Mouse (Mus musculus) layer of hippocampus, adult 18-20 months (tissue): ENCODE data around the gene Lpp. TPM values are rescaled to one million over a fixed set of nuclear protein-coding genes. Genes with fewer than 3 reads are reported as not detected.

Experiments
- DNase-seq, 2 experiments: peaks; one replicate each; pipeline ENCODE4 v3.0.0; 2022; ENCODE audit warnings: low spot score in 2 of 2
- total RNA-seq, 2 experiments: library from RNA; stranded (reverse); gene quantifications; 2 replicates each; pipeline ENCODE4 v1.2.3; 2021

Lpp gene
- total RNA-seq, 2 experiments from 2014 or later, result 7.5 to 7.8 TPM

GRCm38 (mm10) chr16:24791387-24791786, 398.1 kb downstream of the Lpp start:
- no peak for DNase-seq

GRCm38 (mm10) chr16:24791984-24792383, 398.7 kb downstream of the Lpp start:
- no peak for DNase-seq

GRCm38 (mm10) chr16:24792836-24793235, 399.5 kb downstream of the Lpp start:
- DNase-seq, result no peak

DNA sequence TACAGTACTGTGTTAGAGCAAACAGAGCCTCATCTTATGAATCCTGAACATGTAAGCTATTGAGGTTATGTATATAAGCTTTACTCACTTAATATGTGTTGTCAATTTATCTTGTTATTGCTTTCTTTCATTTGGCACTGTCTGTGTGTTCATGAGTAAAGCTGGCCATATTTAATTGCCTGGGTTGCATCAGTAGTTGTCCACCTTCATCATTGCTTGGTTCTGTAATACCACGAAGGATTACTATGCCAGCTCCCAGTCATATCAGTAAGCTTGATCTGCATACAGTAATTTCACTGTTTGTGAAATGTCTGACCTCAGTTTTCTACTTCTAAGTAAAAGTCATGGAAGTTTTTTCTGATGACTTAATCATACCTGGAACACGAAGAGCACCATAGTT, 401.4 kb downstream of the Lpp start:
- no peak for DNase-seq

DNA sequence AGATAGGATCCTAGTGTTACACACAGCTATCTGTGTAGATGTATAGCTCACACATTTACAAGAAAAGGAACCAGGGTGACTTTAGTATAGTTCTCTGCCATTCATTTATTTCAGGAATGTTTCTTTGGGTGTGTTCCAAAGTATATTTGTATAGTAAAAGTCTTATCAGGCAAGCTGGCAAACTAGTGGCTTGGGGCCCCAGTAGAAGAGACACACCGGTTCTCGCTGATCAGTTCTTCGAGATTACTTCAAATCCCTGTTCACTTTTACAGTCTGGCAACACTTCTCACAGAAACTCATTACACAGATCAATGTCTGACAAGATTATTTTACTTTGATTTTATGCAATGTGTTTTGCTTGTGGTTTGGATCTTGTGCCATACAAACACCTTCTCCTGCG, 408.0 kb downstream of the Lpp start:
- no peak for DNase-seq

DNA sequence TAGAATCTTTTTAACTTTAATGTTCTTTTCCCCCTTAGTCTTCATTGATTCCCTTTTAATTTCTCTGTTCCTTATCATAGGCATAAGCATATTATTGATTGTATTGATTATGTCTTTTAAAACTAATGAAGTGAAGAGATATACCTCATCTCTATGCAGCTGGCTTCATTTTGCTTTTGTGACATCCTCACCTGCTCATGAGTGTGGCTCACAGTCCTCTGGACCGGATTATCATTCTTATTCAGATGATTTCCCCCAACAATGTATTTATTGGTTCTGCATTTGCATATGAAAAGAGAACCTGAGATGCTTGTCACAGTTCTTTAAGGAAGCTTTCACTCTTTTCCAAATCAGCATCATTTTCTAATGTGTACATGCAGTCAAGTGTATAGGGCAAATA, 408.5 kb downstream of the Lpp start:
- no peak for DNase-seq

DNA sequence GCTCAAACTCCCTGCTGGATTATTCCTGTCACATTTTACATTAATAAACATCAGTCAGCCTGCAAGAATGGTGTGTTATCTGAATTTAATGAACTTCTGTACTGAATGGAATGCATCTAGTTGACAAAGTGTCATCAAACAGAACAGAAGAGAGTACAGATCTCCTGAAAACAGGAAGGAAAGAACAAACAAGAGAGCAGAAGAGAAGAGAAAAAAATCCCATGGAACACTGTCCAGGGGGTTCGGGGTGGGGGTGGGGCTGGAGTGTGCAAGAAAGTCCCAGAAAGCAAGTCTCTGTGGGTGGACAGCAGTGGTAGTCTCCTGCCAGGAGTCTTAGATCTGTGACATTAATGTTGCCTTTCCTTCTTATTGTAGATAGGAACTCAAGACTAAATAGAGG, 412.8 kb downstream of the Lpp start:
- no peak for DNase-seq

- no peak for DNase-seq
Measured at GRCm38 (mm10) chr16:24807565-24807964, 414.3 kb downstream of the Lpp start.

DNA sequence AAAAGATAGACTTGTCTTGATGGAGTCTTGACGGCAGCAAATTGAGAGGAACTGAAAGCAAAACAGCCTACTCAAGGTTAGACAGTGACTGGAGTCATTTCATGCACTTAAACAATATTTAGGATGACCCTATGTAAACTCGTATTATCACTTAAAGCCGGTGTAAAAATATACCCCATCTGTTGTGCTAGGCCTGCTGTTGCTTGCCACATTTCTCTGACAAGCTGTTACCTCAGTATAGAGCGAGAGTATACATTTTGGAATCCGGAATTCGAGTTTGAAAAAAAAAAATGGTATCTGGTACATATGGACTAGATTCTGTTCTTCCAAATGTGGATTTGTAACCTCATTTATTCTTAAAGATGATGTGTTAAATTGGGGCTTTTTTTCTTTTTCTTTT, 416.5 kb downstream of the Lpp start:
- no peak for DNase-seq

DNA sequence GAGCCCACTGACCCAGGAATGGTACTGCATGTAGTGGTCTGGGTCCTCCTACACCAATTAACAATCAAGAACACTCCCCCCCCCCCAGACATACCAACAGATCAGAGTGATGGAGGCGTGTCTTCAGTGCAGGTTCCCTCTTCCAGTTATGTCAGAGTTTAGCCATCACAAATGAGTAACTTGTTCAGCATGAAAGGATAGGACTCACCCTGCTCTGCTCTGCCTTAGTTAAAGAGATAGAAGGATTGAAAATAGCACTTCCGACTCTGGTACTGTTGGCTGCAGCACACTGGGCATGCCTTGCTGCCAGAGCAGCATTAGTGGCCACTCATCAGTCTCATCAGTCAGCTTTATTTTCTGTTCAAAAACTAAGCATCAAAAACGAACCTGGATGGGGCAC, 423.3 kb downstream of the Lpp start:
- no peak for DNase-seq

- DNase-seq, result no peak
Measured at GRCm38 (mm10) chr16:24817381-24817780, 424.1 kb downstream of the Lpp start.

GRCm38 (mm10) chr16:24819127-24819526, 425.8 kb downstream of the Lpp start:
- DNase-seq, result no peak

- DNase-seq, result no peak
Measured at GRCm38 (mm10) chr16:24822182-24822875, 429.0 kb downstream of the Lpp start.

GRCm38 (mm10) chr16:24822918-24823317, 429.6 kb downstream of the Lpp start:
- DNase-seq, result peak; percentile 37 to 71

DNA sequence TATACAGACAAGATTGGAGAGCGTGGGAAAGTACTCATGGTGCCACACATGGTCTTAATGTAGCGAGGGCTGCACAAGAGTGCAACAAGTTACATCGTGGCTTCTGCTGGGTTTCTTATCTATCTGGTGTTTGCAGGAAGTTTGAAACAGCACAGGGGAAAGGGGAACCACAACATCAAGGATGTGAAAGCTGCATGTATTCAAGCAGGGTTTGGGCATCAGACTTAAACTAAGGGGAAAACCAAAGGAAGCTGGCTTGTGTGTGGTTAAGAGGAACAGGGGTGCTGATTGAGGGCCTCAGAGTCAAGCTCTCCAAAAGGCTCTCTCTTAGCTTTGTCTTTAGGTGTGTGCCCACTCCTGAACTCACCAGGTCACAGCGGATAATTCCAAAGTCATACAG, 433.1 kb downstream of the Lpp start:
- DNase-seq, result no peak

GRCm38 (mm10) chr16:24828207-24828803, 435.0 kb downstream of the Lpp start:
- DNase-seq, result no peak

- no peak for DNase-seq
Measured at GRCm38 (mm10) chr16:24829860-24830259, 436.6 kb downstream of the Lpp start.

DNA sequence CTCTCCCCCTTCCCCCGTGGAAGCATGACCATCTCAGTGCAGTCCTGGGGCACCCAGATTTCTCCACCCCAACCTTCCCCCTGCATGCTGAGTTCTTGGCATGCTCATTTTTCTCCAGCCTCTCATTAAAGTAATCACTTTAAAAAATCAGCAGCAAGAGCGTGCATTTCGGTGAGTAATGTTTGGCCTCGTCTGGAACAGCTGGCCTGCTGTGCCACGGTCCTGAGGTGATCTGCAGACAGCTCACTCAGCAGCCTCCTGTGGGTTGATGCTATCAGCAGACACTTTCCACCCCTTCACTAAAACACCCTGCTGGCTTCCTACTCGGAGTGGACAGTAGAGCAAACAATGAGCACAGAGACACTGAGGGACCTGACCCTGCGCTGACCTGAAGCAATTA, 437.6 kb downstream of the Lpp start:
- DNase-seq, result no peak

- DNase-seq, result no peak
Measured at GRCm38 (mm10) chr16:24833221-24833620, 439.9 kb downstream of the Lpp start.

DNA sequence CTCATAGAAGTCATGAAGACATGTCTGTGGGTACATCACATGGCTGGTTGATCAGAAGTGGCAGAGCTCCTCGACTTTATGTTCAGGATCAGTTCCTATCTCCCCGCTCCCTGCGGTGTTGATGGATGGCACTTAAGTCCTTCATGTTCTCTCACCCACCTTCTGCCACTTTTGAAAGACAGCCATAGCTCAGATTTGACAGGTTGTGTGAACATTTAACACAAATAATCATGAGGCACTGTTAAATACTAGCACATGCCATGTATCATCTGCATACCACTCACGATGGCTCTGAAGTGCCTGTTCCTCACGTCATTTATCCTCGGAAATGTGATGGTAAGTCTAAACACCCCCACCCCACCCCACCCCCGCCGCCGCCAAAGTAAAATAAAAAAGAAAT, 441.2 kb downstream of the Lpp start:
- no peak for DNase-seq

- no peak for DNase-seq
Measured at GRCm38 (mm10) chr16:24836550-24836949, 443.2 kb downstream of the Lpp start.

- no peak for DNase-seq
Measured at GRCm38 (mm10) chr16:24839018-24839417, 445.7 kb downstream of the Lpp start.

DNA sequence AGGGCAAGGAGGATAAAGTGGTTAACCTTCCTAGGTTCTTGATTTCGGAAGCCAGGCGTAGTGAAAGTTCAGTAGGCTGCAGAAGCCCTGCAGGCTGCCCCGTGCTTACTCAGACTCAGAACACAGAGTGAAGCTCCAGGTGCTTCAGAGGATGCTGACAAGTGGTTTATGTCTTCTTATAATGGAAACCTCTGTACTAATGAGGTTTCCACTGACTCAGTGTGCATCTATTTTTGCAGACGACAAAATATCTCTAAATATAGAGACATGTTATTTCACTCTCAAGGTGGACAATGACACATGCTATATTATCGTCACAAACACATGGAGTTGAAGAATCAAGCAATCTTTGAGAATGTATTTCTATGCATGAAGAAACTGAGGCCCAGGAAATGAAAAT, 446.8 kb downstream of the Lpp start:
- no peak for DNase-seq
